Mouse (Mus musculus): ENCODE measurements at regions not wholly inside any gene's neighbourhood (a gene's known extent, or its start where the extent isn't known, plus 50 kb on each side); places are given as distances from the start of the nearest gene placed in this dataset.

DNA sequence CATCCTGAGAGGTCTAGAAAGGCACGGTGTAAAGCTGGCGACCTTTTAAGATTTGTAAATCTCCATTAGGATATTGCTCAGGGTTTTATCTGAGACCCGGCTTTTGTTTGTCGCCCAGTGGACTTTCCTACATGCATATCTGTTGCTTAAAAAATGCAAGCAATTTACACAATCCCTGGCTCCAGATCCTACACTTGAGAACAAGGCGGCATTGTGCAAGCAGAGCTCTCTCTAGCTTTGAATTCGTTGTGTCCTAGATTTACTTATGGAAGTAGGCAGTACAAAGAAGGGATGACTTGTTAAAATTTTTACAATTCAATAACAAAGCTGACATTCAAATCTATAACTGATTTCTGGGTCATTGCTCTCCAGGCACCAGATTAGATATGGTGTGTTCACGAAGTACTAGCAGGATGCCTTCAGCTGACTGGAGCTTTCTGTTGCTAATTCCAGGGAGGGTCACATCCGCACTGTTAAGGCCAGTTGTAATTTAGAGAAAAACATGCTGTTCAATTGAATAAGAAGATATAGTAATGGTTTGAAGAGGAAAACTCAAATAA lies 62.2 kb upstream of the Teddm2 start:
- H3K9ac ChIP-seq (replicated peaks), result no peak overlapping the region
- WGBS (ENCODE audit: insufficient replicate concordance), result 61% methylated on average over 8 of the region's 8 CpGs
- no peaks in the 10 kb centered on the region for H3K4me1 ChIP-seq (replicated peaks; ENCODE audit: control insufficient read depth in 2 of 2, insufficient read depth in 2 of 2, low read length in 1 of 2)
- ATAC-seq (ENCODE audit: insufficient read depth) (no peak), DNase-seq (ENCODE audit: low read depth in 3 of 3, low spot score in 3 of 3) (no peak)
- no peak overlapping the region for H3K27ac ChIP-seq
- H3K27me3 ChIP-seq (ENCODE audit: control insufficient read depth, insufficient read depth, low read length), result no peaks in the 10 kb centered on the region
- no peaks in the 10 kb centered on the region for H3K9me3 ChIP-seq (ENCODE audit: control insufficient read depth, low read length)
- TF ChIP-seq EP300 (IDR thresholded peaks at IDR 0.05; ENCODE audit: low read depth) (no peak), CTCF (IDR thresholded peaks at IDR 0.05; ENCODE audit: low read depth) (no peak)
- H3K36me3 ChIP-seq (replicated peaks; ENCODE audit: control insufficient read depth, insufficient read depth, low read depth), result no peaks in the 10 kb centered on the region
- H3K4me2 ChIP-seq (ENCODE audit: low read depth), result no peak overlapping the region
- H3K4me3 ChIP-seq (ENCODE audit: insufficient read depth in 1 of 2, low read depth in 2 of 2, low read length in 2 of 2), result no peak overlapping the region

GRCm38 (mm10) chr1:153963744-153964342 lies 63.8 kb upstream of the Teddm2 start:
- H3K27ac ChIP-seq, result no peak overlapping the region
- H3K9me3 ChIP-seq (ENCODE audit: control insufficient read depth, low read length), result no peaks in the 10 kb centered on the region
- H3K27me3 ChIP-seq (ENCODE audit: control insufficient read depth, insufficient read depth, low read length), result no peaks in the 10 kb centered on the region
- H3K4me2 ChIP-seq (ENCODE audit: low read depth), result no peak overlapping the region
- no peak for DNase-seq (ENCODE audit: low read depth in 3 of 3, low spot score in 3 of 3)
- ATAC-seq (ENCODE audit: insufficient read depth), result no peak
- no peaks in the 10 kb centered on the region for H3K36me3 ChIP-seq (replicated peaks; ENCODE audit: control insufficient read depth, insufficient read depth, low read depth)
- H3K4me3 ChIP-seq (ENCODE audit: insufficient read depth in 1 of 2, low read depth in 2 of 2, low read length in 2 of 2), result no peak overlapping the region
- TF ChIP-seq CTCF (IDR thresholded peaks at IDR 0.05; ENCODE audit: low read depth), result no peak
- TF ChIP-seq EP300 (IDR thresholded peaks at IDR 0.05; ENCODE audit: low read depth), result no peak
- H3K9ac ChIP-seq (replicated peaks), result no peak overlapping the region
- 50% methylated on average over 9 of the region's 9 CpGs for WGBS (ENCODE audit: insufficient replicate concordance)
- no peaks in the 10 kb centered on the region for H3K4me1 ChIP-seq (replicated peaks; ENCODE audit: control insufficient read depth in 2 of 2, insufficient read depth in 2 of 2, low read length in 1 of 2)

- DNase-seq (ENCODE audit: low read depth in 3 of 3, low spot score in 3 of 3), result no peak
- ATAC-seq (ENCODE audit: insufficient read depth), result no peak
Measured at GRCm38 (mm10) chr1:153969401-153969800, 69.4 kb upstream of the Teddm2 start.

GRCm38 (mm10) chr1:153974300-153974699 lies 74.3 kb upstream of the Teddm2 start:
- H3K9ac ChIP-seq (replicated peaks), result no peak overlapping the region
- no peaks in the 10 kb centered on the region for H3K27me3 ChIP-seq (ENCODE audit: control insufficient read depth, insufficient read depth, low read length)
- TF ChIP-seq CTCF (IDR thresholded peaks at IDR 0.05; ENCODE audit: low read depth), result no peak
- TF ChIP-seq EP300 (IDR thresholded peaks at IDR 0.05; ENCODE audit: low read depth), result no peak
- H3K4me1 ChIP-seq (replicated peaks; ENCODE audit: control insufficient read depth in 2 of 2, insufficient read depth in 2 of 2, low read length in 1 of 2), result no peaks in the 10 kb centered on the region
- H3K9me3 ChIP-seq (ENCODE audit: control insufficient read depth, low read length), result no peaks in the 10 kb centered on the region
- H3K27ac ChIP-seq, result no peak overlapping the region
- no peak for ATAC-seq (ENCODE audit: insufficient read depth)
- WGBS (ENCODE audit: insufficient replicate concordance), result 68% methylated on average over 1 of the region's 1 CpGs
- no peak overlapping the region for H3K4me2 ChIP-seq (ENCODE audit: low read depth)
- DNase-seq (ENCODE audit: low read depth in 3 of 3, low spot score in 3 of 3), result no peak
- no peak overlapping the region for H3K4me3 ChIP-seq (ENCODE audit: insufficient read depth in 1 of 2, low read depth in 2 of 2, low read length in 2 of 2)
- H3K36me3 ChIP-seq (replicated peaks; ENCODE audit: control insufficient read depth, insufficient read depth, low read depth), result no peaks in the 10 kb centered on the region

More at GRCm38 (mm10) chr1:153969401-153969800, 69.4 kb upstream of the Teddm2 start:
- no peak overlapping the region for H3K27ac ChIP-seq
- no peaks in the 10 kb centered on the region for H3K4me1 ChIP-seq (replicated peaks; ENCODE audit: control insufficient read depth in 2 of 2, insufficient read depth in 2 of 2, low read length in 1 of 2)
- H3K4me3 ChIP-seq (ENCODE audit: insufficient read depth in 1 of 2, low read depth in 2 of 2, low read length in 2 of 2), result no peak overlapping the region
- H3K36me3 ChIP-seq (replicated peaks; ENCODE audit: control insufficient read depth, insufficient read depth, low read depth), result no peaks in the 10 kb centered on the region
- H3K27me3 ChIP-seq (ENCODE audit: control insufficient read depth, insufficient read depth, low read length), result no peaks in the 10 kb centered on the region
- H3K4me2 ChIP-seq (ENCODE audit: low read depth), result no peak overlapping the region
- H3K9me3 ChIP-seq (ENCODE audit: control insufficient read depth, low read length), result no peaks in the 10 kb centered on the region
- H3K9ac ChIP-seq (replicated peaks), result no peak overlapping the region
- no peak for TF ChIP-seq CTCF (IDR thresholded peaks at IDR 0.05; ENCODE audit: low read depth)
- 48% methylated on average over 4 of the region's 4 CpGs for WGBS (ENCODE audit: insufficient replicate concordance)

GRCm38 (mm10) chr1:153977963-153978726 lies 78.1 kb upstream of the Teddm2 start:
- Histone ChIP-seq H3K4me3 (ENCODE audit: insufficient read depth in 1 of 2, low read depth in 2 of 2, low read length in 2 of 2) (no peak overlapping the region), H3K27ac (no peak overlapping the region), H3K4me2 (ENCODE audit: low read depth) (no peak overlapping the region), H3K36me3 (replicated peaks; ENCODE audit: control insufficient read depth, insufficient read depth, low read depth) (no peaks in the 10 kb centered on the region), H3K9me3 (ENCODE audit: control insufficient read depth, low read length) (no peaks in the 10 kb centered on the region), H3K4me1 (replicated peaks; ENCODE audit: control insufficient read depth in 2 of 2, insufficient read depth in 2 of 2, low read length in 1 of 2) (peaks cover 0 to 2% of the 10 kb centered on the region in 2 experiments; a peak in 1 of 4 replicates), H3K9ac (replicated peaks) (no peak overlapping the region), H3K27me3 (ENCODE audit: control insufficient read depth, insufficient read depth, low read length) (no peaks in the 10 kb centered on the region)
- ATAC-seq (ENCODE audit: insufficient read depth) (no peak), DNase-seq (ENCODE audit: low read depth in 3 of 3, low spot score in 3 of 3) (no peak)
- 62% methylated on average over 5 of the region's 5 CpGs for WGBS (ENCODE audit: insufficient replicate concordance)
- TF ChIP-seq CTCF (IDR thresholded peaks at IDR 0.05; ENCODE audit: low read depth), result no peak
- TF ChIP-seq EP300 (IDR thresholded peaks at IDR 0.05; ENCODE audit: low read depth), result no peak
